Mouse (Mus musculus): ENCODE measurements around the gene Olfr520.
"Not testable (repeated sequence)": the region's sequence is repeated elsewhere in the genome, so short reads cannot be mapped to it uniquely, and the experiment has no call there.

Olfr520 gene

GRCm38 (mm10) chr7:99712431-99712830 lies 17.6 kb upstream of the Olfr520 start:
- DNase-seq = no peak

- DNase-seq = no peak
Observed at GRCm38 (mm10) chr7:99716536-99716935, 13.5 kb upstream of the Olfr520 start.

- DNase-seq = no peak
Observed at GRCm38 (mm10) chr7:99734612-99735011, 4.5 kb downstream of the Olfr520 start.

GRCm38 (mm10) chr7:99735491-99735890 lies 5.4 kb downstream of the Olfr520 start:
- DNase-seq = not testable (repeated sequence)

- DNase-seq = no peak
Observed at GRCm38 (mm10) chr7:99739276-99739675, 9.2 kb downstream of the Olfr520 start.

- no peak for DNase-seq
Observed at GRCm38 (mm10) chr7:99763207-99763606, 33.1 kb downstream of the Olfr520 start, which contains the start of gene Olfr521. Gene Olfr521, plus strand, starts transcription at chr7:99763507.

GRCm38 (mm10) chr7:99781385-99781784 lies 51.3 kb downstream of the Olfr520 start:
- DNase-seq = no peak

- DNase-seq = no peak
Observed at GRCm38 (mm10) chr7:99781916-99782315, 51.8 kb downstream of the Olfr520 start.

GRCm38 (mm10) chr7:99783421-99783820 lies 53.3 kb downstream of the Olfr520 start:
- no peak for DNase-seq

- DNase-seq = no peak
Observed at GRCm38 (mm10) chr7:99785553-99785952, 55.5 kb downstream of the Olfr520 start.
